Mouse (Mus musculus): ENCODE measurements around the gene Tssk4.

The Tssk4 gene

GRCm38 (mm10) chr14:55643060-55643907, 6.7 kb upstream of the Tssk4 start, which contains the start of gene Tm9sf1:
TSS of gene Tm9sf1 (minus strand) at chr14:55643806.
- peak; percentile 85 for DNase-seq (ENCODE audit: low spot score)

DNA sequence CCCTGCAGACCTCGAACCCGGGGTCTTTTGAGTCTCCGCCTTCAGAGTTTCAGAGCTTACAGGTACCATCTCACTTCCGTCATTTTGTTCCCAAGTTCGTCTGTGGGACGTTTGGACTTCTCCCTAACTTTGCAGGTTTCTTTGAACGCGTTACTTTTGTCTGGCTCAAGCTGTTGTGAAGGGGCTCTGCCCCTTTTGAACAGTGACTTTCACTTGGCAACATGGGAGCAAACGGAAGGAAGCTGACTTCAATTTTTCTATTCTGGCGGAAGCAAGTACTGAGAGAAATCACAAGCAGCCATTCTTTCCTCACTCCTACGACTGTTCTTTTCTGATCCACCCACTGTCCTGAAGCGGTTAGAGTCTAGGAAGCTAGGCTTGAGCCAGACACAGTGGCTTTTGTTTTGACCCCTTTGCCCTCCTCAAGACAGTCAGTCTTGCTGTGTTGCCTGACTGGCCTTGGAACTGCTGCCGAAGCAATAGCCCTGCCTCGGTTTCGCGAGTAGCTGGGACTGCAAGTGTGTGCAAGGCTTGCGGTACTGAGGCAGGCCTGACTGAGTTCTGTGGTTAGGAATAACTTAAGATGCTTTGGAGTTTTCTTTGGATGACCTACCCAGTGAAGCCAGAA, 5.6 kb upstream of the Tssk4 start:
- DNase-seq (ENCODE audit: low spot score) = no peak

DNA sequence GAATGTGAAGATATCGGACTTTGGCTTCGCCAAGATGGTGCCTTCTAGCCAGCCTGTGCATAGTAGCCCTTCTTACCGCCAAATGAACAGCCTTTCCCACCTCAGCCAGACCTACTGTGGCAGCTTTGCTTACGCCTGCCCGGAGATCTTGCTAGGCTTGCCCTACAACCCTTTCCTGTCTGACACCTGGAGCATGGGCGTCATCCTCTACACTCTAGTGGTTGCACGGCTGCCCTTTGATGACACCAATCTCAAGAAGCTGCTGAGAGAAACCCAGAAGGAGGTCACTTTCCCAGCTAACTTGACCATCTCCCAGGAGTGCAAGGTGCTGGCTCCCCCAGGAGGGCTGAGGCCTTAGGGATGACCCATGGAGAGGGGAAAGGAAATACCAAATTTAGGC, 1.5 kb downstream of the Tssk4 start:
- DNase-seq (ENCODE audit: low spot score) = no peak

DNA sequence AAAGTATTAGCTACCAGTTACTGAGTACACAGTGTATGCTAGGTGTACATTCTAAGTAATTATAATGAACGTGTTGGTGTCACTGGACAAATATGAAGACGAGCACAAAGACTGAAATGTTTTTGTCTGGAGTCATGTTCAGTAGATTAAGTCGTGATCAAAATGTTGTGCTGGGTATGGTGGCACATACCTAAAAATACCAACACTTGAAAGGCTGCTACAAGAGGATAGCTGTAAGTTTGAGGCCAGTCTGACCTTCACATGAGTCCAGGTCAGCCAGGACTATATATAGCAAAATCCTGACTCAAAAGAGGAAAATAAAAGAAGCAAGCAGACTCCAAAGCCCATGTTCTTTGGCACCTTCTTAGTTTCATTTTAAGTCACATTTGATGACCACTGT, 7.0 kb downstream of the Tssk4 start:
- DNase-seq (ENCODE audit: low spot score) = no peak

DNA sequence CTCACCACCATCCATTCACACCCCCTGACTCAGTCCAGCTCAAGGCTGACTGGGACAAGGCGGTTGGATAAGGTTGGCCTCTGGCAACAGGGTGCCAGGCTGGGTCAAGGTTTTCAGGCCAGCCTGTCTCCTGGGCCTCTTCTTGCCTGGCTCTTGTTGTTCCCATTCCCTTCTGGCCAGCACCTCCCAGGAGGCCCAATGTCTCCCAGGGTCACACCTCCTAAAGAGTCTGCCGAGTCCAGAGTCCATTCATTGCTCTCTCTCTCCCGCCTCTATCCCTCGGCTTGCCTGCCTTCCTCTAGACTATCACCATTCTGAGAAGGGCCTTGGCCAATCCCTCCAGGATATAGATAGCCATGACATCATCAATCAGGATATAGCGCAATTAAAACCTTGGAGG, 8.0 kb downstream of the Tssk4 start:
- no peak for DNase-seq (ENCODE audit: low spot score)

DNA sequence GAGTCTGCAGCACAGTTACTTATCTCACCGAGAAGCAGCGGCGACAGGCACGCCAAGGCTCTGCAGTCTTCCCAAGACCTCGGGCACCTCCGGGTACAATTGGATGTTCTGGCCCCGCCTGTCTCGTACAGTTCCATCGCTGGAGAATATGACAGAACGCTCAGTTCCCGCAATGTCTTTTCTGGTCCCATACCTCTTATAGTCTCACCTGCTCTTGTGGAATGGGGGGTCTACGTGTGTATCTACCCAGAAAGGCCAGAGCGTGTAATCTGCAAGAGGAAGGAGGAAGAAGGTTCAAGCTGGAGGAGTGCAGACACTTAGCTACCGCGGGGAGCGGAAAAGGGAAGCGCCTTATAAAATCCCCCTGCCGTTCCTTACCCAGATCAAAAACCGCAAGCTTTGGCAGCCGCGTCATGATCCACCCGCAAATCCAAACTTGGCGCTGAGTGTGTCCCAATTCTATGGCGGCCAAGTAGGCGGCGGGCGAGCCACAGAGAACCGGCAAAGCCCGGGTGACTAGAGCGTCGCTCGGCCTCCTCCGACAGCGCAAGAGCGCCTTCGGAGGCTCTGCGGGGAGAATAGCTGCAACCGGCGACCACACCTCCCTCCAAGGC, 10.1 kb downstream of the Tssk4 start, which contains the start of gene Mdp1:
TSS of gene Mdp1 (minus strand) at position 549 of the 614 bp plus-strand sequence.
- peak; percentile 78 for DNase-seq (ENCODE audit: low spot score)

DNA sequence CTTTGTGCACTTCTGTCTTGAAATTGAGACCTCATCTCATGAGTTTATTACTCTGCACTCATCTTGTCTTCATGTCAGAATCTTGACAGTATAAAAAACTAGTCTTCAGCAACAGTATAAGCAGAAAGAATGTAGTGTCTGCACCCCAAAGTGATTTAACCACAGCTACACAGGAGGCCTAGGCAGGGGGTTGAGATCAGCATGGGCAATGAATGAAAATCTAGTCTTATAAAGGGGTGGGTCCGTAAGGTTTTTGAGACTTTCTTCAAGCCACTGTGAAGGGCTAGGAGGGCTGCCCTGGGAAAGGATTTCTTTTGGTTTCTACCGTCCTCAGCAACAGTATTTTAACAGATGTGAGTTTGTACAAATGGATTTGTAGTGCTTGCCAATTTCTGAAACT, 10.7 kb downstream of the Tssk4 start:
- no peak for DNase-seq (ENCODE audit: low spot score)

DNA sequence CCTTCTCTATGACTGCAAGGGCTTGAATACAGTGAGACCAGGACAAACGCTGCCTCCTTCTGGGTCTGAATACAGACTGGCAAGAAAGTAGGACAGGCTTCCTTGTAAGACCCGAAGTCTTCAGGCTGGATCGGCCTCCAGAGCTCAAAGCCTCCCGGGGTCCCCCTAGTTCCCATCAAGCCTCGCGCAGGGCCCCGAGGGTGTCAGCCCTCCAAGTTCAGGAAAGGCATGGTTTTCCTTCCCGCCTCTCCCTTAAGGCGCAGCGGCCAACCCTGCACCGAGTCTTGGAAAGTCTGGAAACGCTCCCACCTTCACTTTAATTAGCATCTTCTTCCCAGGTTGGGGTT, 21.5 kb downstream of the Tssk4 start:
- DNase-seq (ENCODE audit: low spot score) = no peak

DNA sequence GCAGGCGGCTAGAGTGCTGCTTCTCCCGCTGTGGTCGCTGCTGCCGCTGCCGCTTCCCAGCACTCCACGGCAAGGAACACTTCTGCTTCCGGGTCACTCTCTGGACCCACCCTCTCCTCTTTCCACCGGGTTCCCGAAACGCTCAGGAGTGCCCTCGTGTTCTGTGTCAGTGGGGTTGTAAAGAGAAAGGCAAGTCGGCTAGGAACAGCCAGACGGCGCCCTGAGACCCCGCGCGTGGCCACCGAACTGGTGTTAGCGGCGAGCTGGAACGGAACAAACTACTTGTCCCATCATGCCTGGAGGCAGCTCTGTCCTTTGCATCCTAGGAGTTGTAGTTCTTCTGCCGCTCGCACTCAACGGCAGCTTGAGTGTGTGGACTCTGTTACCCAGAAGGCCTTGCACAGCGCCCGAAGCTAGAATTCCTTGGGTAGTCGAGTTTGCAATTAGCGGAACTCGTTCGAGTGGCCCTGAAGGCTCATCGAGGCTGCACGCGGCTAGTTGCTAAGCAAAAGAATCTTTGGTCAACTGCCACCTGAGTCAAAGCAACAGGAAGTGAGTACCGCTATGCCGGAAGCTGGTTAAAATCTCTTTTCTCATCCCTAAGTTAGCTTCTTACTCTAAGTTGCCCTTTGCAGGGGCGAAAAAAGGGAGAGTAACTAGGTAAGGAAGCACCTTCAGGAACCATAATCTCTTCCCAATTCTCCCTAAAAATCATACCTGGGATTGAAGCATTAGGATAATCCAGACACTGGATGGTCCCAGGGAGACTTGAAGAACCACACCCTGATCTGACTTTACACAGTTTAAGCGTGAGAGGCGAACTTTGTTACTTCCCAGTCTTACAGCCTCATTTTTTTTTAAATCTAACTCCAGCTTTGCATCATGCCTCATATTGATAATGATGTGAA, 22.1 kb downstream of the Tssk4 start, which contains the start of the genes Gmpr2 and Nedd8:
TSS of gene Gmpr2 (plus strand) at position 109 of the 908 bp plus-strand sequence.
TSS of gene Nedd8 (minus strand) at position 292 of the 908 bp plus-strand sequence.
- peak; percentile 94 for DNase-seq (ENCODE audit: low spot score)

- DNase-seq (ENCODE audit: low spot score) = no peak
These were observed 22.7 kb downstream of the Tssk4 start for GRCm38 (mm10) chr14:55672741-55673060.

DNA sequence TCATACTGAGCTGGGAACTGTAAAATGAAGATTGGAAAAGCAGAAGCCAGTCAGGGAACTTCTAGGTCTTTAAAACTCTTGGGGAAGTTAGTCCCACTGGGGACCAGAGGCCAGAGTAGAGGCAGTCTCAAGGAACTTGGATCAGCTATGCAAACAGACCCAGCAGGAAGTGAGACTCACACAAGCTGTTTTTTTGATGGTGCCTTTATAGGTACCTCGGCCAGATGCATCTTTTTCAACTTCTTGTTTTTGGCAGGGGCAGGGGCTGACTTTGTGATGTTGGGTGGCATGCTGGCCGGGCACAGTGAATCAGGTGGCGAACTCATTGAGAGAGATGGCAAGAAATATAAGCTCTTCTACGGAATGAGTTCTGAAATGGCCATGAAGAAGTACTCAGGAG, 27.6 kb downstream of the Tssk4 start:
- DNase-seq (ENCODE audit: low spot score) = no peak

DNA sequence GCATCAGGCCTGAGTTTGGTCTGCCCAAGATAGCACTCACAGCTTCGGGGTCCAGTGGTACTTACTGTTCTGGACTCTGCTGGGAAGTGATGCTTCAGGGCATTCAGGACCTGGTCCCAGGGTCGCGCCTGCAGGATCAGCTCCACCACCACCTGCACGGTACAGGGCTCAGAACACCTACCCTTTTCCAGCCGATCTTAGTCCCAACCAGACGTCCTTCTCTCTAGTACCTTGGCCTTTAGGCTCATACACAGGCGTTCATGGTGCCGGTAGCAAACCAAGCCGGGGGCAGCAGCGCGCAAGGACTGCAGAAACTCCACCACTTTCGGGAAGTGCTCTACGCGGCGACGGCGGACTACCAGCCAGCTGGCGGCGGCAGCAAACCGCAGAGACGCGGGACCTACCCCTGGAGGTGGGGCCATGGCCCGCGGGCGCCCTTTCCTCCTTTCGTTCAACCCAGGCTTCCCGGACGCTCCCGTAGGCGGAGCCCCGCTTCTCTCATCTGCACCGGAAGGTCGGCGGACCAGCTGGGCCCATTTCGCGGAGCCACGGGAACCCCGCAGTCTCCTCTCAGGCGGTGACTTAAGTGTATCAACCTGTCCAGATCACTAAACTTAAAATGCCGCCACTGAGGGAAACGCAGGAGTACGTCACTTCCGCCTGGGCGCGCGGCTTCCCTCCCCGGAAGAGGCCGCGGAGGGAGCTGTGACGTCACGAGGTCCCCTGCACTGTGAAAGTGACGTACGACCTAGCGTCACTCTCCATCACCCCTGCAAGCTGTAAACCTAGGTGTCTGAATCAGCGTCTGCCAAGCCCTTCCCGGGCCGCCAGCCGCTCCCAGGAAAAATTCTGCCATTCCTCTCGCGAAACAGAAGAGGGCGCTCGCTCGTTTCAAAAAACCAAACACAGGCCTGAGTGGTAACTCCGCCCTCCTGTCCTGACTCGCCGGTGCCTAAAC, 31.5 kb downstream of the Tssk4 start, which contains the start of gene Tinf2:
TSS of gene Tinf2 (minus strand) at position 661 of the 958 bp plus-strand sequence.
- DNase-seq (ENCODE audit: low spot score) = peak; percentile 97

- DNase-seq (ENCODE audit: low spot score) = no peak
These were observed 32.1 kb downstream of the Tssk4 start for GRCm38 (mm10) chr14:55682118-55682493.

DNA sequence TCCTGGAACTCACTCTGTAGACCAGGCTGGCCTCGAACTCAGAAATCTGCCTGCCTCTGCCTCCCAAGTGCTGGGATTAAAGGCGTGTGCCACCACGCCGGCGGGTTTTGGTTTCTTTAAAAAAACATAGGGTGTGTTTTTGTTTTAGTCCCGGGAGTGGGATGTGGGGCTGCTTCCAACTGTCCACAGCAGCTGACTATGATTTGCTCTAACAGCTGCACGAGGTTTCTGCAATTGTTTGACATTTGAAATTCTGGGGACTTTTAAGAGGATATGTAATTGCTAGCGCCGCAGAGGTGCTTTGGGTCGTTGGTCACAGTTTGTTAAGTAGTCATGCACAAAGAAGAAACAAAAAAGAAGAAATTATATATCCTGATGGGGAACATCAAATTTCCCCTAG, 39.4 kb downstream of the Tssk4 start:
- no peak for DNase-seq (ENCODE audit: low spot score)

GRCm38 (mm10) chr14:55697226-55697625, 47.2 kb downstream of the Tssk4 start:
- no peak for DNase-seq (ENCODE audit: low spot score)

GRCm38 (mm10) chr14:55701131-55701530, 51.1 kb downstream of the Tssk4 start:
- DNase-seq (ENCODE audit: low spot score) = no peak
